Mouse (Mus musculus): ENCODE measurements around the gene Csrnp1. TPM values are rescaled to one million over a fixed set of nuclear protein-coding genes. Genes with fewer than 3 reads are reported as not detected.
"Not testable (repeated sequence)": the region's sequence is repeated elsewhere in the genome, so short reads cannot be mapped to it uniquely, and the experiment has no call there.

Gene Csrnp1
- total RNA-seq (2021) = 10 to 100 TPM; 17.4 to 17.7 TPM

- peak; percentile 48 for DNase-seq
Observed at GRCm38 (mm10) chr9:119984536-119985011, at the start of gene Csrnp1. Csrnp1 (minus strand) TSS chr9:119984658.

- DNase-seq = no peak
Observed at GRCm38 (mm10) chr9:120032710-120033109, 48.3 kb upstream of the Csrnp1 start.

GRCm38 (mm10) chr9:120030421-120030820, 46.0 kb upstream of the Csrnp1 start:
- no peak for DNase-seq

- DNase-seq = no peak
Observed at GRCm38 (mm10) chr9:120029880-120030279, 45.4 kb upstream of the Csrnp1 start.

- peak; percentile 73 for DNase-seq
Observed at GRCm38 (mm10) chr9:120027401-120028151, 43.1 kb upstream of the Csrnp1 start.

- no peak for DNase-seq
Observed at GRCm38 (mm10) chr9:120024625-120025024, 40.2 kb upstream of the Csrnp1 start.

- DNase-seq = peak; percentile 56
Observed at GRCm38 (mm10) chr9:120024171-120024570, 39.7 kb upstream of the Csrnp1 start.

- DNase-seq = peak; percentile 63
Observed at GRCm38 (mm10) chr9:120023086-120023811, 38.8 kb upstream of the Csrnp1 start, which contains the start of gene Xirp1. Xirp1 (minus strand) TSS chr9:120023598.

- peak; percentile 62 for DNase-seq
Observed at GRCm38 (mm10) chr9:120021164-120021563, 36.7 kb upstream of the Csrnp1 start.

GRCm38 (mm10) chr9:120020285-120020890, 35.9 kb upstream of the Csrnp1 start:
- DNase-seq = peak; percentile 88

GRCm38 (mm10) chr9:120016956-120017355, 32.5 kb upstream of the Csrnp1 start:
- DNase-seq = no peak

GRCm38 (mm10) chr9:120014828-120015227, 30.4 kb upstream of the Csrnp1 start:
- no peak for DNase-seq

- DNase-seq = peak; percentile 38
Observed at GRCm38 (mm10) chr9:120013251-120013820, 28.9 kb upstream of the Csrnp1 start.

- DNase-seq = no peak
Observed at GRCm38 (mm10) chr9:120012781-120013180, 28.3 kb upstream of the Csrnp1 start.

GRCm38 (mm10) chr9:120012161-120012560, 27.7 kb upstream of the Csrnp1 start:
- not testable (repeated sequence) for DNase-seq

- DNase-seq = peak; percentile 84
Observed at GRCm38 (mm10) chr9:120011533-120011932, 27.1 kb upstream of the Csrnp1 start.

- peak; percentile 99 for DNase-seq
Observed at GRCm38 (mm10) chr9:120010781-120011511, 26.5 kb upstream of the Csrnp1 start.

GRCm38 (mm10) chr9:120009871-120010270, 25.4 kb upstream of the Csrnp1 start:
- no peak for DNase-seq

- no peak for DNase-seq
Observed at GRCm38 (mm10) chr9:120009226-120009841, 24.9 kb upstream of the Csrnp1 start.

- DNase-seq = no peak
Observed at GRCm38 (mm10) chr9:120007833-120008232, 23.4 kb upstream of the Csrnp1 start.

GRCm38 (mm10) chr9:120005936-120006335, 21.5 kb upstream of the Csrnp1 start:
- no peak for DNase-seq
